14 mouse cellular contexts compared by ENCODE assay signal in genomic region chr2:59258821-59259231, GRCm38 (mm10).
DNase-seq lines count a peak whose midpoint lies in the region; ATAC-seq and TF ChIP-seq lines count a peak whose summit lies in the region.
"Had no signal": no experiment of that assay in that cellular context is flagged by ENCODE, and none has a peak within 500 bp of the region (broad histone marks: within the 10 kb centered on the region; RNA-seq: fewer than 3 reads in every experiment).

No protein-coding gene starts in this region.

- TF ChIP-seq POLR2A in lung, adult 2 months (IDR thresholded peaks at IDR 0.05; ENCODE audit: borderline replicate concordance, extremely low read depth, low read depth, low read length): no peak

- TF ChIP-seq CTCF in lung, embryonic 14.5 days (IDR thresholded peaks at IDR 0.05; ENCODE audit: low read depth): no peak
- no peak for TF ChIP-seq CTCF in lung, adult 2 months (IDR thresholded peaks at IDR 0.05; ENCODE audit: insufficient read depth, low read length)
- no peak for TF ChIP-seq CTCF in midbrain, postnatal 0 days (IDR thresholded peaks at IDR 0.05)

- H3K27ac ChIP-seq in lung, embryonic 14.5 days (ENCODE audit: low read depth): no peak overlapping the region
- no peak overlapping the region for H3K27ac ChIP-seq in hindbrain, embryonic 16.5 days (ENCODE audit: low read depth, low read length)
- no peak overlapping the region for H3K27ac ChIP-seq in midbrain, postnatal 0 days (ENCODE audit: low read depth, low read length)
- H3K27ac ChIP-seq in embryonic facial prominence, embryonic 10.5 days (replicated peaks): no peak overlapping the region
- H3K27ac ChIP-seq: gastrocnemius, adult 2 months; heart, embryonic 15.5 days; neural tube, embryonic 15.5 days had no signal

- no peaks in the 10 kb centered on the region for H3K27me3 ChIP-seq in lung, embryonic 14.5 days (ENCODE audit: insufficient read depth, low read length)
- no peaks in the 10 kb centered on the region for H3K27me3 ChIP-seq in hindbrain, embryonic 16.5 days (replicated peaks; ENCODE audit: control insufficient read depth, insufficient read depth, low read length)
- no peaks in the 10 kb centered on the region for H3K27me3 ChIP-seq in midbrain, postnatal 0 days (ENCODE audit: insufficient read depth, low read length)
- H3K27me3 ChIP-seq in embryonic facial prominence, embryonic 10.5 days (replicated peaks; ENCODE audit: low read depth, poor library complexity, severe bottlenecking): no peaks in the 10 kb centered on the region
- H3K27me3 ChIP-seq: heart, embryonic 15.5 days; neural tube, embryonic 15.5 days had no signal

- 57% methylated on average over 6 of the region's 6 CpGs for WGBS in lung, embryonic 14.5 days
- WGBS in lung, adult 2 months: 77% methylated on average over 6 of the region's 6 CpGs
- WGBS in hindbrain, embryonic 16.5 days: 67% methylated on average over 6 of the region's 6 CpGs
- 83% methylated on average over 6 of the region's 6 CpGs for WGBS in midbrain, postnatal 0 days
- WGBS in embryonic facial prominence, embryonic 10.5 days: 82% methylated on average over 6 of the region's 6 CpGs

- no peak overlapping the region for H3K9ac ChIP-seq in lung, embryonic 14.5 days
- H3K9ac ChIP-seq in hindbrain, embryonic 16.5 days (ENCODE audit: low read depth, low read length): no peak overlapping the region
- no peak overlapping the region for H3K9ac ChIP-seq in midbrain, postnatal 0 days (replicated peaks; ENCODE audit: low read length, poor library complexity, severe bottlenecking)
- H3K9ac ChIP-seq: heart, embryonic 15.5 days; liver, postnatal 0 days; neural tube, embryonic 15.5 days had no signal

- H3K9me3 ChIP-seq in lung, embryonic 14.5 days (ENCODE audit: low read depth, low read length): no peaks in the 10 kb centered on the region
- no peaks in the 10 kb centered on the region for H3K9me3 ChIP-seq in hindbrain, embryonic 16.5 days (ENCODE audit: control insufficient read depth, low read length)
- H3K9me3 ChIP-seq in midbrain, postnatal 0 days (ENCODE audit: low read length): no peaks in the 10 kb centered on the region
- no peaks in the 10 kb centered on the region for H3K9me3 ChIP-seq in embryonic facial prominence, embryonic 10.5 days
- H3K9me3 ChIP-seq: heart, embryonic 15.5 days; neural tube, embryonic 15.5 days had no signal

- peak; percentile 98 for ATAC-seq in frontal cortex, adult (ENCODE audit: low TSS enrichment)
- ATAC-seq in lung, embryonic 14.5 days (ENCODE audit: insufficient read depth): peak; percentile 17; the same call in 1 of the 2 replicates
- peak; percentile 43 for ATAC-seq in hindbrain, embryonic 16.5 days
- ATAC-seq in midbrain, postnatal 0 days (ENCODE audit: low FRiP score): no peak
- ATAC-seq: liver, postnatal 0 days had no signal

- H3K36me3 ChIP-seq in lung, embryonic 14.5 days (ENCODE audit: insufficient read depth): no peaks in the 10 kb centered on the region
- H3K36me3 ChIP-seq in hindbrain, embryonic 16.5 days (ENCODE audit: control insufficient read depth, insufficient read depth, low read length): no peaks in the 10 kb centered on the region
- no peaks in the 10 kb centered on the region for H3K36me3 ChIP-seq in midbrain, postnatal 0 days (ENCODE audit: insufficient read depth, low read length)
- H3K36me3 ChIP-seq in embryonic facial prominence, embryonic 10.5 days (replicated peaks): no peaks in the 10 kb centered on the region
- H3K36me3 ChIP-seq: heart, embryonic 15.5 days; neural tube, embryonic 15.5 days had no signal

- H3K4me3 ChIP-seq in lung, embryonic 14.5 days (ENCODE audit: low read depth, low read length): no peak overlapping the region
- no peak overlapping the region for H3K4me3 ChIP-seq in lung, adult 2 months (replicated peaks; ENCODE audit: extremely low read depth, low read depth, low read length)
- no peak overlapping the region for H3K4me3 ChIP-seq in hindbrain, embryonic 16.5 days (ENCODE audit: low read length)
- no peak overlapping the region for H3K4me3 ChIP-seq in midbrain, postnatal 0 days (ENCODE audit: low read depth, low read length)
- H3K4me3 ChIP-seq in embryonic facial prominence, embryonic 10.5 days: no peak overlapping the region
- H3K4me3 ChIP-seq: gastrocnemius, adult 2 months; heart, embryonic 15.5 days; neural tube, embryonic 15.5 days had no signal

- DNase-seq in frontal cortex, postnatal 10 days (ENCODE audit: low spot score in 2 of 2): no peak
- DNase-seq in lung, embryonic 14.5 days: peak; percentile 13
- DNase-seq in lung, adult 2 months: no peak
- DNase-seq in midbrain, postnatal 0 days (ENCODE audit: low spot score): peak; percentile 16
- DNase-seq in cerebellum, adult 8-10 months: no peak
- no peak for DNase-seq in embryonic facial prominence, embryonic 10.5 days (ENCODE audit: low spot score)
- DNase-seq: gastrocnemius, adult 2 months; kidney, adult 18-20 months; liver, postnatal 0 days; thymus, postnatal 14 days had no signal

- H3K4me2 ChIP-seq in lung, embryonic 14.5 days: no peak overlapping the region
- no peak overlapping the region for H3K4me2 ChIP-seq in hindbrain, embryonic 16.5 days (ENCODE audit: low read length)
- no peak overlapping the region for H3K4me2 ChIP-seq in midbrain, postnatal 0 days (ENCODE audit: low read depth, low read length, poor library complexity, severe bottlenecking)
- H3K4me2 ChIP-seq: heart, embryonic 15.5 days; neural tube, embryonic 15.5 days had no signal

- H3K4me1 ChIP-seq in lung, embryonic 14.5 days (ENCODE audit: insufficient read depth): no peaks in the 10 kb centered on the region
- H3K4me1 ChIP-seq in lung, adult 2 months (ENCODE audit: control insufficient read depth, insufficient read depth, low read length): no peaks in the 10 kb centered on the region; the same call in 1 of the 2 replicates
- H3K4me1 ChIP-seq in hindbrain, embryonic 16.5 days (ENCODE audit: control insufficient read depth, insufficient read depth, low read depth, low read length): no peaks in the 10 kb centered on the region
- no peaks in the 10 kb centered on the region for H3K4me1 ChIP-seq in midbrain, postnatal 0 days (ENCODE audit: insufficient read depth, low read length)
- H3K4me1 ChIP-seq in embryonic facial prominence, embryonic 10.5 days: peaks cover 6% of the 10 kb centered on the region

Comparison
In these comparisons a context has a peak if more than half of its experiments do, and no peak if none do; other contexts are left out.
1. DNase-seq: peak in lung, embryonic 14.5 days (single experiment) and midbrain, postnatal 0 days (single experiment); none in frontal cortex, postnatal 10 days (0 of 2), lung, adult 2 months (single experiment), cerebellum, adult 8-10 months (single experiment) and embryonic facial prominence, embryonic 10.5 days (single experiment).